Mouse (Mus musculus) spleen, postnatal 14 days (tissue): Measurements from ENCODE around the gene Khnyn.

Experiments used
- DNase-seq, 2 experiments: peaks; one replicate each; pipeline ENCODE4 v3.0.0; 2021 to 2022; ENCODE audit warnings: low spot score in 2 of 2

The Khnyn gene

DNA sequence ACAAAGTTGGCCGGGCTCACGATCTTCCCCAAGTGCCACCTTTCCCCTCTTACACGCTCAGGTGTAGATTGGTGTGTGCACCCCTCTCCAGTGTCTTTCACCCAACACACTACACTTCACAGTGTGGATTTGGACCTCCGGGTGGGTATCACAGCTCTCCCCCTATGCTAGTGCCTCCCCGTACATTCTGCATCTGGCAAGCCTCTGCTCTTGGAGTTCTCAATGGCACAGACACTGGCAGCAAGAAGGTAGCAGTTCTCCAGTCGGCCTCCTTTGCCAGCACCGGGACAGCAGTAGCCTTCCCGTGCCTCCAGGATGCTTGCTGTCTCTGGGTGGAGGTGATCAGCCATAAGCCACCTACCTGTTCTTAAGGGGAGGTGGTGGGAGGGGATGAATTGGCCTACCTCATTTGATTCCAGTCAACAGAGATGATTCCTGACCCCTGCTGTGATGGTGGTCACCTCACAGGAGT is 11.5 kb upstream of the Khnyn start:
- no peak for DNase-seq

DNA sequence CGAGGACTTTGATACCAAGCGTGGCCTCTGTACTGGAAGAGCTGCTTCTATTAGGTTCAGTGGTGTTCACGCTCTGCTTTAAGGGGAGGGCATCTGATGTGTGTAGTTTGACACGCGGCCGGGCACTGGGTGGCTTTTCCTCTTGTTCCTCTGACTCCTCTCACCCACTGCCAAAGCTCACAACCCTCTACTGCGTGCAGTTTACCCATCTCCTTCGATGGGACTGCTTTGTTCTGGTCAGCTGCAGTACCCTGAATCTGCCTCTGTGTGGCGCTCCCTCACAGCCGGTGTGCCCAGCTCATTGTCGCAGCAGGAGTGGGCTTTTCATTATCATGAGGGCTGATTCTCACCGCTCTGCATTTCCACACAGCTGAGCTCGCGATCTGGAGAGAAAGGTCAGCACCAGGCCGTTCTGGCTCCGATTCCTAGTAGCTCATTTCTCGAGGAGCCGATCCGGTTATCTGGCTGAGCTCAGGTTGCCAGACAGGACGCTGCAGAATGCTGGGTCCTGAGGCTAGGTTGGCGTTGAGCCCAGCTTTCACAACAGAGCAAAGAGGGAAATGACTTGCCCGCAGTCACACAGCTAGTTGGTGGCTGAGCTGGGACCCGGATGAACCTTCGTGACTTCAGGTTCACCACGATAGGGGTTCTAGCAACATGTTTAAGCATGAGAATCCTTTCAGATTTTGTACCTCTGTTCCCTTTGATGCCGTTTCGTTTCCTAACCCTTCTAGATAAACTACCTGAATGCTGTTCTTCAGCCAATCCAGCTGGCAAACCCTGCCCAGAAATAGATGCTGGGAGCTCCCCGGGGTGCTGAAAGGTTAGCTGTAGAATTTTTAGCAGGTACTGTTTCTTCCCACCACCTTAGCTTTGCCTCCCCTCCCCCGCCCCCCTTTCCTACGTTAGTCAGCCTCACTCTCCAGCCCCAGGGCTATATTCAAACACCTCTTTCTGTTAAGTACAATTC is 10.7 kb upstream of the Khnyn start:
- DNase-seq: peak; percentile 50 to 63

DNA sequence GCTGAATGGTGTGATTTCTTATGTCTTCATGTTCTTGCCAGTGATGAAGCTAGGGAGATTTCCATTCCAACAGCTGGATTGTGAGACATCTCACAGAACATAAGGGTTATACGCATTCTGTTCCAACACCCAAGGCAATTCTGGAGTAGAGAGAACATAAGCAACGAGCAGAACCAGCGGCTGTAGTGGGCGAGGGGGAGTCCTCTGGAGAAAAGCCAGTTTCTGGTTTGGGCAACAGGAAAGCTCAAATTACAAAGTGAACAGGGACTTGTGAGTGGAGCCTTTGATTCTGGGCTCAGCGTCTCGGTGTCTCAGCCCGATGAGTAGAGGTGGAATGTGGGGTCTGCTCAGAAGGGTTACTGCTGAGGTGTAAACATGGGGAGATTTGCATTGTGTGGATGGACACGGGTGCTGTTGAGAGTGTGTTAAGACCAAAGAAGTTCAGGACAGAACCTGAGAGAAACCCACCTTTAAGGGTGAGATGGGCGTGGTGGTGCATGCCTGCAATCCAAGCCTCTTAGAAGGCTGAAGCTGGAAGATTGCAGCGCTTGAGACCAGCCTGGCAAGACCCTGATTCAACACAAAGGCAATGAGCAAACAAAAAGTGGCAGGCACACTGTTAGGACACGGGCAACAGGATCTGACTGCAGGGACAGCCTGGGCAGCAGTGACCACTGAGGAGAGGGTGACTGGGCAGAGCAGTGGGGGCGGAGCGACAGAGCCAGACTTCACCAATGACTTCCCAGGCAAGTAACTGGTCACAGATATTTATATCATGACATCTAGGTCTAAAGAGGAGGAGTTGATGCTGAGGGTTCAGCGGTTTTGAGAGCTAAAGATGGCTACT is 7.1 kb upstream of the Khnyn start:
- DNase-seq: no peak

DNA sequence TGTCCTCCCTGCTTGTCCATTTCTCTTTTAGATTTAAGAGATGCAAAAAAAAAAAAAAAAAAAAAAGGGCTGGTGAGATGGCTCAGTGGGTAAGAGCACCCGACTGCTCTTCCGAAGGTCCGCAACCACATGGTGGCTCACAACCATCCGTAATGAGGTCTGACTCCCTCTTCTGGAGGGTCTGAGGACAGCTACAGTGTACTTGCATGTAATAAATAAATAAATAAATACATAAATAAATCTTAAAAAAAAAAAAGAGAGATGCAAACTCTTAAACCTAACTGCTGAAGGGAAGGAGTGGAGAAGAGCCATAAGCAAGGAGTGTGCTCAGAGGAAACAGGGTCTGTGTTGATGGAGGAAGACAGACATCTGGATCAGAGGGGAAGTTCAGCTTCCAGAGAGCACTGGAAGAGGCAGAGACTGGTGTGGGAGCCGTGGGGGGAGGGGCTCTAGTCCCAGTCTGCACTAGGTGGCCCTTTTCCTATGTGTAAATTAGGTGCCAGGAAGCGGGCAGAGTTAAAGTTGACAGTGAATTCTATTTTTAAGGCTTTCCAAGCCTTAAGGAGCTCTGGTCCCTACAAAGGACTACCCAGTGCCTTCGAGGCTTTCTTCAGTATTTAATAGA is 6.3 kb upstream of the Khnyn start:
- no peak for DNase-seq

DNA sequence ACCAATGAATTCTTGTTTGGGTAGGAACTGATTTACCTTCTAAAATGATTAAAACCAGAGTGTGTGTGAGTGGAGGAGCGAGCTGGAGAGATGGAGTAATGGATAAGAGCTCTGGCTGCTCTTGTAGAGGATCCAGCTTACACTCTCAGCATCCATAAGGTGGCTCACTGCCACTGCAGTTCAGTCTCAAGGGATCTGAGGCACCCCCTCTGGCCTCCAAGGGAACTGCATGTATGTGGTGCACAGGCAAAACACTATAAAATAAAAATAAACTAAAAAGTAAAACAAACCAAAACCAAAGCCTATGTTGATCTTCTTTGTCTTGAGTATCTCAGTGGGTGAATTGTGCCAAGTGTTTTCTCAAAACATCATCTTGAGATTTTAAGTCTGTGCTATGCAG is 5.1 kb upstream of the Khnyn start:
- DNase-seq: peak; percentile 50 to 67

DNA sequence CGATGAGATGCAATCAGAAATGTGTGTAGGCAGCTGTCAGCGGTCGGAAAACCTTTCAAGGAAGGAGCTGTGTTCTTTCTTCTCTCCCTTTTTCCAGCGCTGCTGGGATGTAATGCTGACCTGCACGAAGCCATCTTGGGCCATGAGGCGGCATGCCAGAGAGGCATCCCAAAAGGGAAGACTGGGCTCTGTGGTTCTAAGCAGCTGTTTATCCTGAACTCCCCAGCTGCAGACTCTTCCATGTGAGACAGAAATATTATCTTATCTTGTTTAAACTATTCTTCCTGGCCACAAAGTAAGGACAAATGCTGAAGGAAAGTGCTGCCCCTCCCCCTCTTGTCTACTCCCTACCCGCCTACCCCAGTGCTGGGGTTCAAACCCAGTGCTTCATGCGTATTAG is 3.8 kb upstream of the Khnyn start:
- no peak for DNase-seq

DNA sequence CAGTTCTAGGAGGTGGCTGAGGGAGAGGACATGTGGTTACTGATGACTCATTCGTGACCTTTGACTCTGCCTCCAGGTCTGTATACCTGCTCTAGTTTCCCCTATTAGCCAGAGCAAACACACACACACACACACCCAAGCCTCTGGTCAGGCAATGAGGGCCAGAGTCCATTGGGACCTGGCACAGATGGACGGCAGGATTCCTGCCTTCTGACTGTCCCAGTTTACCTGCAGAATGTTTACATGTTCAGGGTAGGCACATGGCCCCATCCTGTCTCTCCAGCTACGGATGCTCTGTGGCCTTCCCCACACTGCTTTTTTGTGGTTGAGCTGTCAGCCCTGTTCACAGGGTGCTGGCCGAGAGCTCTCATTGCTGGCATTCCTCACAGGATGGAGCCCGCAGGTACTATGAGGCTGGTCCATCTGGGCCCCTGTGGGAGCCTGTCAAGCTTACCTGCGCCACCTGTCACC is 2.5 kb upstream of the Khnyn start:
- no peak for DNase-seq

DNA sequence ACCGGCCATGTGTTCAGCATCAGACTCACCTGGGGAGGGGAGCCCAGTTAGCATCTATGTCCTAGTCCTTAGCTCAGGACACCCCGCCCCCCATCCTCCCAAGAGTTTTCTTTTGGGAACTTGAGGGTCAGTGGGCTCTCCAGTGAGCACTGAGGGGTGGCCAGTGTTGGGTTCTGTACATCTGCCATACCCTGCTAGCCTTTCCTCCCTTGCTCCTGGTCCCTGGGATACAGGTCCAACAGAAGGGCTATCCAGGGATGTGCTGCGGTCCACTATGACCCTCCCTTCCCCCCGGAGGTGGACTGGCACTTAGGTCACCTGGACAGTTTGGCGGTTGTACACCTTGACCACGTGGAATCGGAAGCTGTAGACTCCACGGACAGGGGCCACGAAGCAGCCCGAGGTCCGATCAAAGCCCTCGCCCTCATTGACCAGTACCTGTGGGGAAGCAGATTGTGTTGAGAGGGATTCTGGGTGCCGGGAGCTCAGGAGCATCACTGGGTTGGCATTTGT is 1.5 kb upstream of the Khnyn start:
- no peak for DNase-seq

DNA sequence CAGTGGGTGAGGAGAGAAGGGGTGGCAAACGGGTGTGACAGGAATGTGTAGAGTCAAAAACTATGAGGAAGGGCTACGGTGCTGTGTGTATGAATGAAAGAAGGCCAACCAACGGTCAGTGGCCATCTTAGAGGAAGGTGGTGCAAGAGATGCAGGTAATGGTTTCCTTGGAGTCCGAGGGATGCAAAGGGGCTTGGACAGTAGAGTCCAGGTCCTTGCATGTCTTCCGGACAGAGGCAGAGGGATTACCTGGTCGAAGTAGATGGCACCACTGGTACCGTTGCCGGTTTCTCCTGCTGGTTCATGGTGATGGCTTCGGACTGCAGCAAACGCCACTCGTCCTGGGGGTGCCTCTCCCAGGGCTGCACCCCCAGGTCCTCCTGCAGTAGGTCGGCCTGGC is 1.1 kb upstream of the Khnyn start:
- DNase-seq: no peak

DNA sequence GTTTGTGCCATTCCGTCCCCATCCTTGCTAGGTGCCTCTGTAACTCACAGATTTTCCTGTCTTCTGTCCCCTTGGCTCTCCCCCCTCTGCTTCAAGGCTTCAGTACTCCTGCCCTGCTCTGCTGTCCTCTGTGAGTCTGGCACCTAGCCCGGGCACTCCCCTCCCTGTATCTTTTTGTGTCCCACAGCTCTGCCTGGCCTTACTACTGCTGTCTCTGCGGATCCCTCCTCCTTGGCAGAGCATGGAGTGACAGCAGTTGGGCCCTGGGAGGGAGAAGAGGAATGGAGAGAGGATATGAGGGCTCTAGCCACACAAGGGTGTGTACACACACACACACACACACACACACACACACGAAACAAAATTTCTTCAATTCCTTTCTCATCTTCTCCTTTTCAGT is 581 bp upstream of the Khnyn start, which contains the start of gene Cbln3:
Gene Cbln3, minus strand, starts transcription at position 227 of the 400 bp plus-strand sequence.
- no peak for DNase-seq

DNA sequence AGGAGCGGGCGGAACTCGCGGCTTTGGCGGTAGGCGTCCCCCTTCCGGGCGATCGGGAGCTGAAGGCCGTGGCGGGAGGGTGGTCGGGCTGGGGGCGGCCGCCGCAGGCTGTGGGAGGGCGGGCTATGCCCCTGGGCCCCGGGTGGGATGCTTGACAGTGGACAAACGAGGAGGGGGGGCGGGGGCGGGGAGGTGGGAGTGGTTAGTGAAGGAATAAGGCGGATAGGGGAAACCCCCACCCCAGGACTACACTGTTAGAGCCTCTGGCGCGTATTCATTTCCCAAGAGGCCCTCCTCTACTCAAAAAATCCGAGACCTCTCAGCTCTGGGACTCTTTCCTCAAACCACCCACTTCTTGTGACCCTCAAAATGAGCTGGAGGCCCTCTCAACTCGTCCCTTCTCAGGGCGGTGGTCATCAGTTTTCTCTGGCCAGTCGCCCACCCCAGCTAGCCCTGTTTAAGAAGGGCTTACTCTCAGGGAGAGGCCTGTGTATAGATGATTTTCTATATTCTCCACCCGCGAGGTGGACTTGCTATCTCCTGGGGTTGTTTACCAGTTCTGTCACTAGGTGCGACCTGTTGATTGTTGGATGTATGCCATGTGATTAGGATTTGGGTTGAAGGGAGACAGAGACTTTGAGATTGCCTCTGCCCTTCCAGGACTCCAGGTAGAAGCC is 505 bp downstream of the Khnyn start:
- no peak for DNase-seq

DNA sequence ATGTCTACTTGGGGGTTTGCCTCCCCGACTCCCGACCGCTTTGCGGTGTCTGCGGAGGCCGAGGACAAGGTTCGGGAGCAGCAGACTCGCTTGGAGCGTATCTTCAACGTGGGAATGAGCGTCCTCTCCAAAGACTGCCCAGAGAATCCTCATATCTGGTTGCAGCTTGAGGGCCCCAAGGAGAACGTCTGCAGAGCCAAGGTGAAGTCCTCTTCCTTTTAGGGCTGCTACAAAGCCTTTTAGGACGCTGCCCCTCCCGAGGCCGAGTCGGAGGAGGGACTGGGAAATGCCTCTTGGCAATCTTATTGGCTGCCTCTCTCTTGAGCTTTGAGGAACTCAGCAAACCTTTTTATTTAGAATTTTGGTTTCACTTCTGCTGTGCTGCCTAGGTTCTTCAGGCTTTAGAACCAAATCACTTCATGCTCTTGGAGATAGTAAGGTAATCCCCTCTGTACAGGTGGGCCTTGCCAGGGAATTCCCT is 1.1 kb downstream of the Khnyn start:
- peak; percentile 34 to 58 for DNase-seq

DNA sequence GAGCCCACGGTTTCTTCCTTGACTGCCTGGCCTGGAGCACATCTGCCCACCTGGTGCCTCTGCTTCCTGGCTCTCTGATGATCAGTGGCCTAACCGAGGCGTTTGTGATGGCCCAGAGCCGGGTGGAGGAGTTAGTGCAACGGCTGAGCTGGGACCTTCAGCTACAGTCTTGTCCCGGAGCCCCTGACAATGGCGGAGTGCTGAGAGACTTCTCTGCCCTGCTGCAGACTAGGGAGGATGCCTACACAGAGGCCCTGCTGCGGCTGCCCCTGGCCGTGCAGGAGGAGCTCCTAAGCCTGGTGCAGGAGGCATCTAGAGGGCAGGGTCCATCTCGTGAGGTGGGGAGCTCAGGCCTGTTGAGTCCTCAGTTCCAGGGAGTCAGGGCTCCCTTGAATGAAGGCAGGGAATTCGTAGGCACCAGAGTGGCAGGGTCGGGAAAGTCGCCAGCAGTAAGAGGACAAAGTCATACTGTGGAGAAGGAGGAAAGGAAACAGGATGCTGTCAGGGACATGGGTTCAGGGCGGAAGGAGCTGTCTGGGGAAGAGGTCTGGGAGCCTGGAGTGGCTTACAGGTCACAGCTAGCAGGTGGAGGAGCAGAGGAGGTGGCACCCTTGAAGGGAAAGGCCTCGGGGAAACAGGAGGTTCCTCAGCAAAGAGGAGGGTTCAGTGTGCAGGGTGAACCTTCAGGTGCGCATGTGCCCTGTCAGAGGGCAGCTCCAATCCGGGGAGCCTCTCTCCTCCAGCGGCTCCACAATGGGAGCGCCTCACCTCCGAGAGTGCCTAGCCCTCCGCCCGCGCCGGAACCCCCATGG is 2.0 kb downstream of the Khnyn start:
- DNase-seq: no peak

DNA sequence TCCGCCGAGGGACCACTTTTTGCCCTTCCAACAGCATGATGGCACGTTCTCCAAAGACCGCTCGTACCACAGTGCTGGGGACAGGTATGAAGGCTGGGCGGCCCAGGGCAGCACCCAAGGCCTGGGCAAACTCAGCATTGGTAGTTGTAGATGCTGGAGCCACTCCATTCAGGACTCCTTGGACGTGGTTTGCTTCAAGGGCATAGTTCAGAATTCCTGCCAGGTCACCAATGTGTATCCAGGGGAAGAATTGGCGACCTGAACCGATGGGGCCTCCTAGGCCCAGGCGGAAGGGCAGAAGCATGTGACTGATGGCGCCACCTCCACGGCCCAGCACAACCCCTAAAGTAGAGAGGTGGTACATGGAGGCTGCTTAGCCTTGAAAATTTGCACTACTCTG is 12.9 kb downstream of the Khnyn start:
- no peak for DNase-seq

DNA sequence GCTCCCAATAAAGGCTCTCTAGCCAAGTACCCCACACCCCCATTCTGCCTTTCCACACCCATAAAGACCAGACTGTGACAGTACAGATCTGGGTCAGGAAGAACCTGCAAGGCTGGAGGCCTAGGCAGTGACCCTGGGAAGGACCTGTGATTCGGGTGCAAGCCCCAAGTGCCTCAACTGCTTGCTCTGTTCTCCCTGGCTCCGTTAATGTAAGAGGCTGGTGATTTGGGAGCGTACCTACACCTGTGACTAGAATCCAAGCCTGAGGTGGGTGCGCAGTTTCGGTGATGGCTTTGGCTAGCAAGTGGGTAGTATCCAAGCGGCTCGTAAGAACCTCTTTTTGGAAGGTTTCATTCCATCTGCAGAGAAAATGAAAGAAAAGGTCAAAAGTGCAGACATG is 14.2 kb downstream of the Khnyn start:
- no peak for DNase-seq

DNA sequence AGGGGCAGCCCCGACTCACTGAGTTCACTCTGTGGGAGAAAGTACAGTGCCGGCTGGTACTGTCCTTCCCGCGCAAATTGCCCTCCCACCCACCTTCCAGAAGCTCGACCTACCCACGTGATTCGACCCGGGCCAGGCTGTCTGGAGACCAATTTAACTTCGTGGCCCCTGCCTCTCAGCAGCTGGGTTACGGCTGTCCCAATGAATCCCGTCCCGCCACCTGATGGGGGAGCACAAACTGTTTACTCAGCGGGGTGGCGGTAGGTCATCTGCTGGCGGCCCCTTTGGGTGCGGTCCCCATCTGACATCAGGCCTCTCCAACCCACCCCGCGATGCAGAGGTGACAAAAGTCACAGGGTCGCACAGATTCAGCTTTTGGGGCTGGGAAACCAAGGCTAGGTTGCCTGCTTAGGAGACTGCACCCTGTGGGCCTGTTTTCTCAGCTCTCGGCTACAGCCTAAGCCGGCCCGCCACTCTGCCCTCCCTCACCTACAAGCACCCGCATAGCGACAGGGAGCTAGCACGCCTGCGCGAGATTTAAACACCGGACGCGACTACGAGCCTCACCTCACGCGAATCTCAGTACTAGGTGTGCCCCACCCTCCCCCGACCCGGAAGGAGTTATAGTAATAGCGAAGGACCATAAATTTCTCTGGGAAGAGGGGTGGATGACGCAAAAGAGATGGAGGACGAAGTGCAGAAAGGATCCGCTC is 15.1 kb downstream of the Khnyn start, which contains the start of gene Sdr39u1:
Gene Sdr39u1, minus strand, starts transcription at position 593 of the 713 bp plus-strand sequence.
- DNase-seq: peak; percentile 63 to 77

DNA sequence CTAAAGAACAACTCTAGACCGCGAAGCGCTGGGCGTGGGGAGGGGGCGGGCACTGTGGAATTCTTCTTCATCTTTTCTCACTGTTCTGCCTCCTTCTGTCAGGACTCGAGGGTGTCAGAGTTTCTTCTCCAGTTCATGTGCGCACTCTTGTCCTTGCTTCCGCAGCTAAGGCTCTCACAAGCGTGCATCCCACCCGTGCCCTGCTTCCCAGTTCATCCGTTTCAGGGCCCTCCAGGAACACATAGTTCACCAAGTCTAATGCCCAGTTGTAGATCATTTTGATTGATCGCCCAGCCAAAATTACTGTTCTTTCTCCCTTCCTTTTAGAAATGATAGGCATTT is 15.6 kb downstream of the Khnyn start:
- DNase-seq: no peak

DNA sequence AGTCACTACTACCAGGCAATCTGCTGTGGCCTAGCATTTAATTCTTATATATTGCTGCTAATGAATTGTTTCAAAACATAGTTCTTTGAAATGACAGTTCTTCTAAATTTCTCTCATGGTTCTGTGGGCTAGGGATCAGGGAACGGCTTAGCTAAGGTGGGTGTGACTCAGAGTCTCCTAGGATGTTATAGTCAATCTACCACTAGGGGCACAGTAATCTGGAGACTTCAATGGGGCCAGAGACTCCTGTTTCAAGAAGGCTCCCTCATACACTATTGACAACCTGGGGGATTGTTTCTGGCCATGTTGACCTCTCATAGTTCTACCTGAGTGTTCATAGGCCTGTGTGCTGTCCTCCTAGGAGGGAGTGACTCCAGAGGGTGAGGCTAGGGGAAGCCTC is 20.8 kb downstream of the Khnyn start:
- no peak for DNase-seq

DNA sequence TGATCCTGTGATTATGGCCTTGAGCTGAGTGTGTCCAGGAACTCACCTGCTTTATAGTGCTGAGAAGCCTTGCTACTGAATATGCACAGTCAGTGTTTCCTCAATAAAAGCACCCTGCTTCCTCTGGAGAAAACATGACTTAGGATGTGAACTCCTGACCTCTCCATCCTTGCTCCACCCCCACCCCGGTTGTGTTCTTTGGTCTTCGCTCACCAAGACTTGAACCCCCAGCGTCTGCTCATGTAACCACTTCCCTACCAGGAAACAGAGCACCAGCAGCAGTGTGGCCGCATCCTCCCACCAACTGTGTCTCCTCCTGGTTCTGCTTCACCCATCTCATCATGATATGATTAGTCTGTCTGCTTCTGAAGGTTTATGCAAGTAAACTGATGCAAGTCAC is 28.7 kb downstream of the Khnyn start:
- no peak for DNase-seq
